Mouse (Mus musculus) left cerebral cortex, postnatal 25 days (tissue): ENCODE results near the gene Arhgap20. TPM values are rescaled to one million over a fixed set of nuclear protein-coding genes. Genes with fewer than 3 reads are reported as not detected.

Source experiments
- DNase-seq, 2 experiments: peaks; one replicate each; pipeline ENCODE4 v3.0.0; 2022; ENCODE audit warnings: low spot score in 2 of 2, mixed read lengths in 1 of 2
- intact Hi-C: fragments of 180-260 bp; cut with DNase I; formaldehyde crosslinking; loops from one replicate; pipeline ENCODE4 v1.15.1; 2025
- total RNA-seq, 2 experiments: library from RNA; stranded (reverse); gene quantifications; 2 replicates each; pipeline ENCODE4 v1.2.3; 2021

The Arhgap20 gene
- total RNA-seq, 2 experiments from 2014 or later, result 79.7 to 94.2 TPM

GRCm38 (mm10) chr9:51787380-51787779 lies 22.2 kb downstream of the Arhgap20 start:
- no peak for DNase-seq
- intact Hi-C loops, result no loop called here

GRCm38 (mm10) chr9:51788466-51788865 lies 23.3 kb downstream of the Arhgap20 start:
- intact Hi-C loops, result no loop called here
- no peak for DNase-seq

- intact Hi-C loops, result no loop called here
- DNase-seq, result peak in 1 of 2 experiments; percentile 26
Measured at GRCm38 (mm10) chr9:51795206-51795605, 30.1 kb downstream of the Arhgap20 start.

GRCm38 (mm10) chr9:51798251-51798650 lies 33.1 kb downstream of the Arhgap20 start:
- no peak for DNase-seq

DNA sequence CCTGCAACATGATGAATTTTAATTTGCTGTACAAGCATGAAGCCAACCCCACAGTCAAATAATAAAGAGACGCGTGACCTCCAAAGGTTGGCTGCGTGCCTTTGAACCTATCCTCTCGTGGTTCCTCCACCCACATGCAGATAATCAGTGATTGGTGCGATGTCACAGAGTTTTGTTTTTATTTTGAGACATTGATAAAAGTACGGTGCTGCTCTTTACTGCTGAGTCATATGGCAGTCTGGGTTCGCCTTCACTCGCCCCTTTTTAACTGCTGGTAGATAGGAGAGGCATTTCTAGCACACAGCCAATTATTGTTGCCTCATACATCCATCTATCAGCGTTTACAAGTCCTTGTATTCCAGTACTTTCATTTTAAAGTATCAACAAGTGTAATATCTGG lies 34.0 kb downstream of the Arhgap20 start:
- intact Hi-C loops, result no loop called here
- DNase-seq, result no peak

More at GRCm38 (mm10) chr9:51798251-51798650, 33.1 kb downstream of the Arhgap20 start:
- intact Hi-C loops, result no loop called here

- intact Hi-C loops, result no loop called here
- no peak for DNase-seq
Measured at GRCm38 (mm10) chr9:51807272-51807671, 42.1 kb downstream of the Arhgap20 start.

GRCm38 (mm10) chr9:51812931-51813330 lies 47.8 kb downstream of the Arhgap20 start:
- DNase-seq, result peak in 1 of 2 experiments; percentile 43
- intact Hi-C loops, result no loop called here

DNA sequence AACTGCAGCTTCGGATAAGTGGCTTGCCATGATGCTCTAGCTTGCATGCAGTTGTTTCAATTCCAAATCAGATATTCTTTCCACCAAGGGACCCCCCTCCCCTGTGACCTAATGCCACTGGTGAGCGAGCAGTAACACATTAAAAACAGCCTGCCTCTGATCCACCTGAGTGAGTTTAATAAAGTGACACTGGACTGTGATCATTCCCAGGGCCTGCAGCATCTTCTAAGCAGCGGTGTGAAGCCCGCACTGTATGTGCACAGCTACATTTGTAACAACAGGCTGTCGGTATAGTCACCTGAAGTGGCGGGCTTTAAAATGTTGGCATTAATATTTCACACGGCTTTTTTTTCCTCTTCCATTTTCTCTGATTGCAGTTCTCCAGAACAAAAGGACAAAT lies 59.4 kb downstream of the Arhgap20 start:
- intact Hi-C loops, result no loop called here

GRCm38 (mm10) chr9:51831596-51831995 lies 66.5 kb downstream of the Arhgap20 start:
- no peak for DNase-seq
- intact Hi-C loops, result loop anchor here (5.0 kb wide), 1 partner anchor 64 kb away; the partner anchor contains the start of gene Arhgap20

More for the DNA sequence above, 59.4 kb downstream of the Arhgap20 start:
- DNase-seq, result no peak

DNA sequence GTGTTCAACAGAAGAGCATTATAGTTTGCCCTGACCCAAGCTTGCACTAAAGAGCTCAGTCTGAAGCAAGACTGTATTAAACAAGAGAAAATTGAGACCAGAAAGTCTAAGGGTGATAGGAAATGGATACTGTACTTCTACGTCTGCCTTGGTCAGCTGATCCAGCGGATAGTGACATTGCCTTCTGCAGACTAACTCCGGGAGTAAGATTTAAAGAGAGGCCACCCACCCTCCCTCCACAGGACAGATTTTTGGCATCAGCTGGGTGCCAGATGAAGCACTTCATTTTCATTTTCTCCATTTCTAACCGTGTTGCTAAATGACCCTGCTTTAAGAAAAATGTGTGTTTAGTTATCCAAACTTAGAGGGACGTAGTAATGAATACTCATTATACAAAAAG lies 67.2 kb downstream of the Arhgap20 start:
- intact Hi-C loops, result loop anchor here (5.0 kb wide), 1 partner anchor 65 kb away; the partner anchor contains the start of gene Arhgap20
- no peak for DNase-seq

GRCm38 (mm10) chr9:51837716-51838115 lies 72.6 kb downstream of the Arhgap20 start:
- no peak for DNase-seq
- intact Hi-C loops, result no loop called here

GRCm38 (mm10) chr9:51843216-51843615 lies 78.1 kb downstream of the Arhgap20 start:
- intact Hi-C loops, result no loop called here
- peak in 1 of 2 experiments; percentile 56 for DNase-seq

DNA sequence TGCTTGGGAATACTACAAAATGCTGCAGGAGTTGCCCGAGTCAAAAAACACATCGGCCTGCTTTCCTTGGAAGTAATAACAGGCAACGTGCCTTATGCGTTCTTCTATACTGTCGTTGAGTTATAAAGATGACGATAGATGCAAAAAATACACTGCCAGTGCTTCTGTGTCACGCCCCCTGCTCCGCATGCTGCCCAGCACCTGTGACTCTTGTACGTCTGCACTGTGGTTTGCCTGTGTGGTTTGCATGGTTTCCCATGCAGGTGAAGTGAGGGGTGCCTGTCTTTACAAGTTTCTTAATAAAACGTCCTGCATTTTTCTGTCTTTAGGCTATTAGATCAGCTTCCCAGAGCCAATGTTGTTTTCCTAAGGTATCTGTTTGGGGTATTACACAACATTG lies 80.7 kb downstream of the Arhgap20 start:
- DNase-seq, result no peak
- intact Hi-C loops, result no loop called here

GRCm38 (mm10) chr9:51853772-51854171 lies 88.6 kb downstream of the Arhgap20 start:
- intact Hi-C loops, result no loop called here
- DNase-seq, result no peak

- intact Hi-C loops, result loop anchor here (5.0 kb wide), 1 partner anchor 68 kb away; no protein-coding TSS in a partner anchor
Measured at GRCm38 (mm10) chr9:51864273-51864672, 99.1 kb downstream of the Arhgap20 start.

DNA sequence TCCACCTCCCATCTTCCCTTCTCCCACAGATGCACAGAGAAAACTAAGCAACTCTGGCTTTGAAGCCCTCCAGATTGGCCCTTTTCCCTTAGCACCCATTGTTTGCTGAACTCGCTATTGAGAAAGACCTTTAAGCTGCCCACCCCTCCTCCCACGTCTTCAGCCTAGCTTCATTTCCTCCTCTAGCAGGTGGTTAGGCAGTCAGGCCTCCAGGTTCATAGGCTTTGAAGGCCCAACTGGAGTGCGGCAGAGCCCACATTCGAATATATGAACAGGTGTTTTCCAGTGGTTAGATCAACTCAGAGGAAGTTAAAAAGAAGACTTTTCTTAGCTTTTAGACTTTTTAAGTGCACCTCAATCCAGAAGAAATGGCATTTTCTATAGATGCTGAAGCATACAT lies 101.5 kb downstream of the Arhgap20 start:
- no peak for DNase-seq
- intact Hi-C loops, result no loop called here

More at GRCm38 (mm10) chr9:51864273-51864672, 99.1 kb downstream of the Arhgap20 start:
- peak in 1 of 2 experiments; percentile 65 for DNase-seq

- no peak for DNase-seq
- intact Hi-C loops, result no loop called here
Measured at GRCm38 (mm10) chr9:51869056-51869455, 103.9 kb downstream of the Arhgap20 start.

DNA sequence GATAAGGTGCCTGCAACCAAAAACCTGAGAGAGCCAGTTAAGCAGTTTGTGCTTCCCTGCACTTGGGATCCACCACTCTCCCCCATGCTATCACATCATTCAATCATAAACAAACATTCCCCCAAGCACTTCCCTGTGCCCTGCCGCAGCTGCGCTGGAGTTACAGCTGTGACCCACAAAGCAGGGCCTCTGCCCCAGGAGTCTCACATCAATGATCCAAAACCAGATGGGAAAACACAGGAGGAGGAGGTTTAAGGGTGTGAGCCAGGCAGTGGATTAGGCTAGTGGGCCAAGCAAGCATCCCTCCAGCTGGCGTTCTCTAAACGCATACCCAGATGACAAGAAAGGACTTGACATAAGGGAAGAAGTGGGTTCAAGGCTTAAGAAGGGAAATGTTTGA lies 109.2 kb downstream of the Arhgap20 start:
- DNase-seq, result no peak
- intact Hi-C loops, result no loop called here

DNA sequence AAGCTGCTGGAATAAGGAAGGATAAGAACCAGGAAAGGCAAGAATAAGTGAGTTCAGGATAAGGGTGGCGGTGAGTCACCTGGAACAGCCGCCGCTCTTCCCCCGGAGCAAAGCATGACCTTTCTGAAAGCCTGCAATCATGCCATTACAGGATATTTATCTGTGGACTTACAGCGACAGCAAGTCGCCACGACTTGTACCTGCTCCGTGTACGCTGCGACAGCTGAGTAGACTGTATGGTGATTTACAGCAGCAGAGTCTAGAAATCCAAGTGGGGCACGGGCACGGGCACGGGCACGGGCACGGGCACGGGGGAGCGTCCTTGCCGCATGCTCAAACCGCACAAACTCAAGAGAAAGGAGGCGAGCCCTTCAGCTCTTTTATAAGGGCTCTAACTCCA lies 110.4 kb downstream of the Arhgap20 start:
- intact Hi-C loops, result no loop called here
- DNase-seq, result no peak

- DNase-seq, result peak; percentile 12 to 60
- intact Hi-C loops, result no loop called here
Measured at GRCm38 (mm10) chr9:51881386-51881785, 116.2 kb downstream of the Arhgap20 start.

DNA sequence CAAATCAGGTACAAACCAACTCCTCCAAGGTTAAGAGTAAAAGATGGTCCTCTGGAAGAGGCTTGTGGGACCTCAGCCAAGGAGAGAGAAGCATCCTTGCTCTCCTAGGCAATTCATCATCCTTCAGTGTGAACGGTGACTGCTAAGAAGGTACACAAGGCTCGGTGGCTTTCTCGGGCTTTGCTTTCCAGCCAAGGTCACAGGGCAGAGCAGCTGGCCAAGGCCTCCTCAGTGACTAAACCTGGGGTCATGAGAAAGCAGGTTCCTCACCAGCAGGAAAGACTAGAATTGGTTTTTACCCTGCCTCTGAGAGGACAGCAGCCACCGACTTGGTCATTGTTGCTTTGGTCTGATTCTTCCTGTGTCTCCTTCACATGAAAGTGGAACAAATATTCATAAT lies 116.7 kb downstream of the Arhgap20 start:
- intact Hi-C loops, result no loop called here
- no peak for DNase-seq

DNA sequence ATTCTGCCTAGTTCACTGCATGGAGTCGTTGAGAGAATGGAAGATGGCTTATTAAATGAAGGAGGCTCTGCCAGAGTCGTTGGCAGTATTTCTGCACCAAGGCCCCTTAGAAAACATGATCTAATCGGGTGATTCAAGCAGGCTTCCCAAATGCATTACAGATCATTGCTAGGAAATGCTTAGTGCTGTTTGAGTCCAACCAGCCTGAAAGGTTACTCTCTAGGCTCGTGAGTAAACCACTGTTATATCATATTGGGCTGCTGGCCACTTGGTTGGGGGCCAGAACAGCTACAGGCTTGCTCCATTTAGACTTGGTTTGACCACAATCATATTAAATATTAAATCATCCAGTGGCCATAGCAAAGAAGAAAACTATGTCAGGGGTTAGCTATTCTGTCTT lies 118.2 kb downstream of the Arhgap20 start:
- intact Hi-C loops, result no loop called here
- no peak for DNase-seq
